Mouse (Mus musculus) heart, adult 2 months (tissue): ENCODE results near the gene Urm1.
A peak's percentile ranks its signal among the peaks of the same experiment; 100 is the strongest.

Source experiments
- CTCF ChIP-seq: fragments of 200-600 bp; IDR thresholded peaks from 2 replicates; pipeline ENCODE4 v1.8.1; 2022; ENCODE audit warnings: antibody characterized with exemption, mild to moderate bottlenecking, moderate library complexity
- EP300 ChIP-seq: fragments of 200-500 bp; IDR thresholded peaks from 2 replicates; pipeline ENCODE4 v1.6.1; 2011; ENCODE audit warnings: low read depth, low read length, control low read depth; ENCODE audit not compliant: insufficient read depth

- TF ChIP-seq CTCF (no peak), EP300 (peak; percentile 79)
Observed at GRCm38 (mm10) chr2:29787104-29787917, 32.6 kb upstream of the Urm1 start, which contains the start of gene Coq4.
